Mouse (Mus musculus) mouse embryonic stem cell (cell line): ENCODE data around the gene Hspa5.
"Not testable (repeated sequence)": the region's sequence is repeated elsewhere in the genome, so short reads cannot be mapped to it uniquely, and the experiment has no call there.

Experiments used
- in situ Hi-C, 2 experiments: fragments of 300-500 bp; cut with MboI; formaldehyde crosslinking; loops; 1 replicate in 1 of 2; 3 replicates in 1 of 2; pipeline ENCODE4 v1.14.3; 2019 to 2020; ENCODE audit warnings: low sequenced_read_pairs in 2 of 2, low pct_unique_long_range_greater_than_20kb in 1 of 2, mixed read lengths in 1 of 2; ENCODE audit not compliant: unreplicated experiment in 1 of 2

Hspa5 gene

GRCm38 (mm10) chr2:34762872-34763271 is 8.9 kb upstream of the Hspa5 start:
- in situ Hi-C loops, result no loop called here

GRCm38 (mm10) chr2:34764801-34765200 is 7.0 kb upstream of the Hspa5 start:
- in situ Hi-C loops, result no loop called here

- in situ Hi-C loops, result no loop called here
Observed at GRCm38 (mm10) chr2:34770049-34770448, 1.7 kb upstream of the Hspa5 start.

- in situ Hi-C loops, result no loop called here
Observed at GRCm38 (mm10) chr2:34770951-34771350, 819 bp upstream of the Hspa5 start.

GRCm38 (mm10) chr2:34772252-34773235 is 774 bp downstream of the Hspa5 start:
- in situ Hi-C loops, result no loop called here

- in situ Hi-C loops, result no loop called here
Observed at GRCm38 (mm10) chr2:34773673-34774072, 1.9 kb downstream of the Hspa5 start.

- in situ Hi-C loops, result no loop called here
Observed at GRCm38 (mm10) chr2:34774493-34774892, 2.7 kb downstream of the Hspa5 start.

- in situ Hi-C loops, result no loop called here
Observed at GRCm38 (mm10) chr2:34777237-34777868, 5.6 kb downstream of the Hspa5 start.

GRCm38 (mm10) chr2:34783064-34784020 is 11.6 kb downstream of the Hspa5 start:
- in situ Hi-C loops, result no loop called here

GRCm38 (mm10) chr2:34784085-34784484 is 12.3 kb downstream of the Hspa5 start:
- in situ Hi-C loops, result no loop called here

GRCm38 (mm10) chr2:34790282-34790681 is 18.5 kb downstream of the Hspa5 start:
- in situ Hi-C loops, result no loop called here

GRCm38 (mm10) chr2:34792543-34792942 is 20.8 kb downstream of the Hspa5 start:
- in situ Hi-C loops, result not testable (repeated sequence)

- in situ Hi-C loops, result no loop called here
Observed at GRCm38 (mm10) chr2:34794511-34794910, 22.7 kb downstream of the Hspa5 start.

GRCm38 (mm10) chr2:34795426-34795825 is 23.7 kb downstream of the Hspa5 start:
- in situ Hi-C loops, result no loop called here

GRCm38 (mm10) chr2:34799357-34800256 is 27.8 kb downstream of the Hspa5 start, which contains the start of gene Rabepk:
Rabepk (minus strand) TSS chr2:34799912.
- in situ Hi-C loops, result no loop called here

- in situ Hi-C loops, result no loop called here
Observed at GRCm38 (mm10) chr2:34800371-34800770, 28.6 kb downstream of the Hspa5 start.
